Mouse (Mus musculus) cerebellum, postnatal 14 days (tissue): ENCODE data around the gene Diaph3.

Experiments used
- DNase-seq, 2 experiments: peaks; one replicate each; pipeline ENCODE4 v3.0.0; 2021; ENCODE audit warnings: mixed read lengths in 2 of 2

Gene Diaph3

DNA sequence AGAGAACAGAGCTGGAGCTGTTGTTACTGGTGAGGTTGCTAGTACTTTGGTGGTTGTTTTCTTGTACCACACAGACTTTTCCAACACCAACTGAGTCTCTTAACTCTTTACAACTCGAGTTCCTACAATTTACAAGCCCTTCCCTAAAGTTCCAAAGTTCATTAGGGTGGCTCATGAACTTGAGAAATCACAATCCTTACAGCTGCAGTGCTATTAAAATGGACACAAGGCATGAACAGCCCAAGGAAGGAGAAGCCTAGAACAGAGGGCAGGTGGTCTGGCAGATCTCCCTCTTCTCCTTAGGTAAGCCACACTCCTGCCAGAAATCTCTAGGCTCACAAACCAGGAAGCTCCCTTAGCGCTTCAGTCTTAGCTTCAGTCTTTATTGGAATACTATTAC, 303.4 kb downstream of the Diaph3 start:
- peak in 1 of 2 experiments; percentile 22 for DNase-seq

DNA sequence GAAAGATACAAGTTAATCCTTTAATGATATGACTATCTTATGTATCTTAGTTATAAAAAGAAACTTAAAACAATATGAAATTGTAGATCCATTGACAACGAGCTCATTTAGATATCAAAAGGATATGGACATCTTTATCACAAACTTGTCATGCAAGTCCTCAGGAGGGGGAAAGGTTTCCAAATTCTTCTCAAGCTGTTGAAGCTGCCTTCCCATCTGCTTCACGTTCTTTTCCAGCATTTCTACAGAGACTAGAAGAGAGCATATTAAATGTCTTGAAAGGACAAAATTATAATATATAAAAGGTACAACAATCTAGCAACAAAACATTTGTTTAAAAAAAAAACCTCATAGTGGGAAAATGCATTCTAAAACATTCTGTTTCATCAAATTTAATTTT, 306.2 kb downstream of the Diaph3 start:
- peak; percentile 17 to 40 for DNase-seq

DNA sequence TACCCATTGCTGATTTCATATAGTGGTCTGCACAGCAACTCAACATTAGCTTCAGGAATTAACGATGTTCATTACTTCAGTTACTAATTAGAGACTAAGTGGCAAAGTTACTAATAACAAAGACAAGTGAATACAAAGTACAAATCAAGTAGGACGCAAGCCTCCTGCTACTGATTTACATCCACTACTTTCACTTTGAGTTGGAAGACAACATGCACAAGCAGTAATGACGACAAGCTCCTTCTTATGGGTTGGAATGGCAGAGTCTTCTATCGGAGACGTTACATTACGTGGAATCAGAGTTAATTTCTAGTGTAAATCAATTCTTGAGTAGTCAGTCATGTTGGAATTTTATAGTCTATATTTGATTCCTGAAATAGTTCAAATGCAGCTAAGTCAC, 306.8 kb downstream of the Diaph3 start:
- DNase-seq, result no peak

DNA sequence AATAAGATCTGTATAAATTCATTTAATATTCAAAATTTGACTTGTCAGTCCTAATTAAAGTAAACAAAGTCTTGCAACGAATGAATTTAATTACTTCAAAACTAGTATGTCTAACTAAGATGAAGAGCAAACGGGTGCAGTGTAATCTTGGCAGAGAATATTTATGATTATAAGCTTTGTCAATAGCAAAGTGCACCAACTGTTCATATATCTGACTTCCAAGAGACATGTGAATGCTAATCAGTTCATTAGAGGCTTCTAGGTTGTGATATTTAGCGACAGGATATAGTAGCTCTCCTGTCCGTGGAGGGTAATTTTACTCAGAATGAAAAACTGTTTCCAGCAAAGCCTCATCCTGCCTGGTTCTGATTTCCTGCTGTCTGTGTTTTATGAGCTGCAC, 308.0 kb downstream of the Diaph3 start:
- DNase-seq, result no peak

DNA sequence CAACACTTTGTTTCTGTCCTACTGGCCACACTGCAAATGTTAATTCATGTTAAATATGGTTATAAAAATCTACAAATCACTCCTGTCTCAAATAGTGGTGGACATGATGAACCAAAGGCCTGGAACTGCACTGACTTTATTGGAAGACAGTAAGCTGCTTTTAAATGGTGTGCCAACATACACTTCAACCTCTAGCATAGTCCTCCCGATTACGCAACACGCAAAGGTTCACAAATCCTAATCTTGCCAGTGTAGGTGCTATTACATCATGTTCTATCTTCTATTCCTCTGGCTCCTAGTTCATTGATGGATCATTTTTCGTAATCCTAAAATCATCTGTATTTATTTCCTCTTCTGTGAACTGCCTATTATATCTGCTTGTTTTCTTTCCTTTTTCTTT, 324.8 kb downstream of the Diaph3 start:
- DNase-seq, result no peak

DNA sequence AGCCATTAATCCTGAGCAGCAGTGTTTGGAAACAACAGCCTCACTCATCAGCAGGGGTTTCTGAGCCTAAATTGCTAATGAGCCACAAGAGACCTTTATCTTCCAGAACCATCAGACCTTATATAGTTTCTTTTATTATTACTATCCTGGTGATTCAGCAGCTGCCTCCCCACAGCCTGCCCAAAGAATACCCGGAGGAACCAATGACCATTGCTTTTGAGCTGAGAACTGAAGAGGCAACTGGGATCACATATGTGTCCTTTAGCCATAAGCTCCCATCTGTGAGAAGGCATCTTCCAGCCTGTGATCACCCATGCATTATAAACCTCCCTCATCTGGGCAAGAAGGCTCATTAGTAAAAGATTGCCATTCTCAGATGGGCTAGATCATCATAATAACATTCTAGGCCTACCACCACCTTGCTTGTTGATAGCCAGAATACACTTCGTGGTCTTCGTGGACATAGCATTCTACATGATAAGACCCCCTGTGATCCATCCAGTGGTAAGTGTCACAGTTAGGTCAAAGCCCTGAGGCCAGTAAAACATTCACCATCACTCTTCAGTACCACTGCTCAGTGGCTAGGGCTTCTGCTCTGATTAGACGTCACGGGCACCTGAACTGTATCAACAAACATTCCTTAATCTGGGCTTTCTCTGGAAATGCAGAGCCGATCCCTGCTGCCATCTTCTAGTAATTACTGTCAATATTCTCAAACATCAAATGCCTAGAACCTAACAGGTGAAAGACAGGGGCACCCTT, 352.0 kb downstream of the Diaph3 start:
- DNase-seq, result no peak

DNA sequence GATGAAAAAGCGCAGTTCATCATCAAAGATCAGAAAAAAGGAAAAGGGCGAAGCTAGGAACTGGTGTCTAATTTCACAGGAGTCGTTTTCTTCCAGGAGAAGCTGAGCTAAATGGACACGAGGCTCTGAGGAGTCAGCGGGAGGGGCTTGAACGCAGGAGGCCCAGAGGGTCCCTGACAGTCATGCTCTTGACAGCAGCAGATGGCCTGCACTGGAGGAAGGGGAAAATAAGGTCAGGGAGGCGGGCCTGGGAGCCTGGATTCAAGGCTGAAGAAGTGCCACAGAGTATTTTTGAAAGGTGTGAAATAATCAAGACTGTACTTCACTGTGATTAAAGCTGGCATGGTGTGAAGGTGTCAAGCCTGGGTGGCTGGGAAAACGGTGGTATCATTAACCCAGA, 354.2 kb downstream of the Diaph3 start:
- DNase-seq, result peak; percentile 66 to 76

DNA sequence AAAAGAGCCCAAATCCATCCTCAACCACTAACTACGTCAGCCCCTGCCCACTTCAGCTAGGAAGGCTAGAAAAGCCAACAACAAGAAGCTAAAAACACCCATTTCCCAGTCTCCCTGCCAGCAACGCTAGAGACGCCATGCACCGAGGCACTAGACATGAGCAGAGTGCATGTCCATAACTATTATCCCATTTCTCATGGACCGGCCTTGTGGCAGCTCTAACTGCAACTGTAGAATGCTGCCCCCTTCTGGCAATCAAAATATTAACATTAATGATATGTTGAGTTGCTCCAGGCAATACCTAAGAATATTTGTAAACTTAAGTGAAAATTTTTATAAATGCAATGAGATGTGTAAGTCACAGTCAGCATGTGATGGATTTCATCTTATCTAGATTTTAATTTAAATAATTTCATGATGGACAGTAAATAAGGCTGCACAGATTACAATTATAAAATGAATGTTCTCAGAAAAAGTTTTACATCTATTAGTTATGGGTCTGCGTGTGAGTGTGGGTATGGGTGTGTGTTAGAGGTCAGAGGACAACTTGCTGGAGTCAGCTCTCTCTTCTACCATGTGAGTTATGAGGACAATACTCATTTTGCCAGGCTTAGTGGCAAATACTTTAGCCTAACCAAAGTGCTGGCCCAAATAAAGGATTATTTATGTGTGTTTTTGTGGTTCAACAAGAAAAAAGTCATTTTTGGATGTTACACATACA, 359.3 kb downstream of the Diaph3 start:
- DNase-seq, result peak; percentile 72 to 76

DNA sequence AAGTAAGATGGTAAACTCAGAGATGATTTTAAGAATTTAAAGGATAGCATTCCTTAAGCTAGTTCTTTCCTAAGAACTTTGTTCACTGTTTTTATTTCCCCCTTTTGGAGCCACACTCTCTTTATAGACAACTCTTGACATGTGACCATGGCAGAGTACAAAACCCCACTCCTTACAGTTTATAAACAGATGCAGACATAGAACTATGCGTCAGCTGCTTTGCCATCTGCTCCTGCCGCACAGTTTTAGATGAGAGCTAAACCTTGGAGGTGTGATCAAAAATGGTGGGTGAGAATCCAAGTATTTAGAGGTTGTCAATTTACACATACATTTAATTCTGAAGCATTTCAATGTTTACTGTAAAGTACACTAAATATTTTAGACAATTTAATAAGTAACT, 367.7 kb downstream of the Diaph3 start:
- no peak for DNase-seq

DNA sequence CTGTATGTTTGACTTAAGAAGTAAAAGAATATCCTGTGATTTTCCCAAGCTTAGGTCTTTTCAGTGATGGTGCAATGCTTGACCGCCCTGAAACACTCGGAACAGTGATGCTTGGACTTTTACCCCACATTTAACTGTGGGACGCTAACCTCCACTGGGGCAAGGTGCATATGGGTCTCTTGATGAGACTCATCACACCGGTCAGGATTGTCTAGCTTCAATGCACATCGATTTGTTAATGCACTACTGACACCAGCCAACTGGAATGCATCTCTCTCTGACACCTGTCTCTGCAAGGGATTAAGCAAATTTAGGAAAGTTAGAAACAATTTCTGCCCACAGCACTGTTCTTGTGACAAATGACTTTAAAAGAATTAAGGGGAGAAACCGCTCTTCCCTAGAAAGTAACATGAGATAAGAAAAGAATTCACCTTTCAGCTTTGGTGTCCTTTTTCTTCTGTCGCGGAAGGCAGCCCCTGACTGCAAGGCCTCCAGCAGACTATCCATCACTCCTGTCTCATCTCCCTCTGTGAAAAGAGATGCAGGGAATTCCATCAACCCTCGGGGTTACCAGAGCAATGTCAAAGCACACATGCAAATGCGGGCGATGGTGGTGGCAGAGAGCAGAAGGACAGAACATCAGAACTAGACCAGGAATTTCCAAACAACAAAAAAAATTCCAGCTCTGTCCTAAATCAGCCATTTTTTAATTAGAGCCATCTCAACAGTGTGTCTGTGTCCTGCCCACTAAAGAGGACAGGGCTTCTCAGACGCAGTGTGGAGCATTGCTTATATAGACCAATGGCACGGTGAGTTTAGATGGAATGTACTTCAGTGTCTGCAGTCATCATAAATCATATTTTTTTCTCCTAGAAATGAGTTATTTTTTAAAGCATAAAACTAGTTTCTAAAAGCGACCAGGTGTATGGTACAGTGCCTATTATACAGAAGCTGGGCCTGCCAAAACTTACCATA, 368.6 kb downstream of the Diaph3 start:
- no peak for DNase-seq

DNA sequence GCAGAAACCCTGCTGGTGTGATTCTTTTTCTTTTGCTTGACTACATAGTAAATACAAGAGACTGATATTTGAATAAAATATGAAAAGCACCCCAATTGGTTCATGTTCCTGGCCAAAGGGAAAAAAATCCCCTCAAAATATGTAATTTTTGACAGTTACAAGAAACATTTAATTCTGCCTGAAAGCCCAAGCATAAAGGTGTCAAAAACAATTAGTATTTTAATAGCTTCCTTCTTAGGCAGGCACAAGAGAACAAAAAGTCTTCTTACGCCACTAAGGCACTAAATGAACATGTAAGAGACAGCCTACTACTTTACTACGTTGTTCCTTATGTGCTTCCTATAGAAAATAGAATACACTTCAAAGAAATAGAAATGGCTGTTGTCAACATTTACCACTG, 376.7 kb downstream of the Diaph3 start:
- no peak for DNase-seq

DNA sequence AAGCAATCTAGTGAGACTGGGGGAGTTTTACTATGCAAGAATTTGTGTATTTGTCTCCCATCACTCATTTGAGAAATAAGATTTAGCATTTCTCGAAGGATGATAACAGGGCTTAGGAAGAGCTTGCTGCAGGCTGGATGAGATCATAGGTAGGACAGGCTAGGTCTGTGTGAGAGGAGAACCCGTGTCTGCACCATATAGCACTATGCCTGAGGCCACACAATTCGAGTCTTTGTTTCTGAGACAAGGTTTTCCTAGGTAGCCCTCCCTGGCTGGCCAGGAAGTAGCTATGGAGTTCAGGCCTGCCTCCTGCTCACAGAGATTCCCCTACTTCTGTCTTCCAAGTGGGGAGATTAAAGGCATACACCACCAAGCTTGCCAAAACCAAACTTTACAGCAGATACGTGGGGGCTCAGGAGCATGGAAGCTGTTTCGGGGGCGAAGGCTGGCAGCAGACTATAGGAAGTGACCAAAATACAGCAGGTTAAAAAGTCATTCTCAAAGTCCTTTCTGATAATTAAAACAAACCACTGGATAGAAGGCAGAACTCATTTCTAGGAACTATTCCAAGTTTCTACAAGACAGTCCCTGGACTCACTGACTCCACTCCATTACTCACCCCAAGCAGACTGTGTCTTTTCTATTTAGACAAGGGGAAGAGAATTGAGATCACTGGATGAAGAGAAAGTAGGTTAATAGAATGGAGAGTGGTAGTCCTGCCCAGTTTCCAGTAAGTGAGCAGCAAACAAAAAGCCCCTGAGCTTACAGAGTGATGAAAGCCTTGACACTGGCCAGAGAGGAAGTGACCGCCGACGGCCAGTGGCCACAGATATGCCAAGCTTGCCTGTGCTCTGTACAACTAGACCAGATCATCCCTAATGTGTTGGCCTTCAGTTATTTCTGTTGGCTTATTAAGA, 383.2 kb downstream of the Diaph3 start:
- DNase-seq, result no peak

DNA sequence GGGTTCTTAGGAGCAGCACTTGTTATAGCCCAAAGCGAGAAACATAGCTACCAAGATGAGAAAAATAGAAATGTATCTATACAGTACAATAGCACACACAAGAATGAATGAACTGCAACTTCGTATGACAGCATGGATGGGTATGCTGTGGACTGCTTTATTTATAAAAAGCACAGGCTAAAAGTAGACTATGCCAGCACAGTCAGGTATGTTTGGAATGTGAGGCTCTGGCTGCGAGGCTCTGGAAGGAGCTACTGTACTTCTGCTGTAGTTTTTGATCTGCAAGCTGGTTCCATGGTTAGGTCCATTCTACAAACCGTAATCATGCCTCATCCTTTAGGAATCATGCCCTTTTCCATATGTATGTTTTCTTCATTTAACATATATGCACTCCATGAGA, 383.9 kb downstream of the Diaph3 start:
- DNase-seq, result no peak

DNA sequence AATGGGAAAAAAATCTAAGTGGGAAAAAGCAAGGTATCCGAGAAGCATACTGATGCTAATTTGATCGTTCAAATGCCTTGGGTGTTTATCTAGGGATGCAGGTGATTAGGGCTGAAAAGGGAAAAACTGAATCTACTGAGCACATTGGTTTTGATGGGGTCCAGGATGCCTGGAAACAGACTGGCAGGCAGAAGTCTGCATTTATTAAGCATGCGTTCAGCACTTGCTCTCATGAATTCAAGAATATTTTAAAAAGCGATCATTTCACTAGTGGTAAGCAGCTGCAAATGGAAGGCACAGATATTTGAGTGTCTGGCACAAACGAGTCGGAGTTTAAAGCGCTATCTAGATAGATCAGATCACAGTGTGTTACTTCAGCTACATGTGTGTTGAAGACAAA, 390.7 kb downstream of the Diaph3 start:
- DNase-seq, result no peak

DNA sequence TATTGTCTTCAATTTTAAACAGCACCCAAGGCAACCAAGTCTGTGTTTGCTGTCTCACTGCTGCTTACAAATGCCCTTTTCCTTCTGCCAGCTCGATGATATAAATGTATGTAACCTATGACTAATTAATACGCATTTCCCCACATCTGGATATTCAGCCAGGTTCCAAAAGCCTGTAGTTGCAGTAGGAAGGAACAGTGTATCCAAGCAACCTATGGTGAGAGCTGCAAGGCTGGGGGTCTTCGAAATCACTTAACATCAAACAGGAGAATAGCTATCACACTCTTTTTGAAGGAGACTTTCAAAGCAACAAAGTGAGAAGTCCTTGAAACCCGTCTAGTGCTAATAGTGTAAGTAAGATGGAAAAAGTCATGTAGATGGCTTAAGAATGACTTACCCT, 391.6 kb downstream of the Diaph3 start:
- no peak for DNase-seq

DNA sequence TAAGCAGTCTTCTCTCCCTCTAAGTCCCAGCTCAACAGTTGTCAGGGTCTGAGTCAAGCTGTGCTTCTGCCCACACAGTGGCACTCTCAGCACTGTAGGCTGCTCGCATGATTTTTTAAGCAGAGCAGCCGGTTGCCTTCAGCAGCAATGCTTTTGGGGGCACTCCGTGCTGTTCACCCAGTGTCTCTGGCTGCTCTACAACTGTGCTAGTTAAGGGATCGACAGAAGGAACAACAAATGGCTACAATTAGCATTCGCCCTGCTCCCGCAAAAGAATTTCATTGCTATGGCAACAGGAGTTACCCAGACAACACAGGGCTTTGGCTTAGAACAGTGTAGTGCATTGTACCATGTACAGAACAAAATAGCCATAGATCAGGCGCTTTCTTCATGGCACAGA, 392.2 kb downstream of the Diaph3 start:
- DNase-seq, result peak; percentile 56 to 67

DNA sequence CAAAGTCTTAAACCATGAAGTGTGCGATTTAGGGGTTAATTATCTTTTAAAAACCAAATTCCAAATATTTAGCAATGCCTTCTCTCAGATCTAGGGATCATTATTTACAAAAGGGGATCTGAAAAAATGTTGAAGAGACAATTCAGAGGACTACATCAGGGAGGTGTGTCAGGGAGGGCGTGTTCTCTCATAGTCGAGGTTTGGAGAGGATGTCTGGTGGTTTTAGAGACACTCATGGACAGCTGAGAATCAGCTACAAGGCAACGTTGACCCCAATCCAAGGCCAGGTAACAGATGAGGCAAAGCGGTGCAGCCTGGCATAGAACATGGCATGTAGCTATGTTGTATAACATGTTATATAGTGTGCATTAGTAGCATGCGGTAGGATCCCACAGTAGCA, 396.5 kb downstream of the Diaph3 start:
- no peak for DNase-seq

DNA sequence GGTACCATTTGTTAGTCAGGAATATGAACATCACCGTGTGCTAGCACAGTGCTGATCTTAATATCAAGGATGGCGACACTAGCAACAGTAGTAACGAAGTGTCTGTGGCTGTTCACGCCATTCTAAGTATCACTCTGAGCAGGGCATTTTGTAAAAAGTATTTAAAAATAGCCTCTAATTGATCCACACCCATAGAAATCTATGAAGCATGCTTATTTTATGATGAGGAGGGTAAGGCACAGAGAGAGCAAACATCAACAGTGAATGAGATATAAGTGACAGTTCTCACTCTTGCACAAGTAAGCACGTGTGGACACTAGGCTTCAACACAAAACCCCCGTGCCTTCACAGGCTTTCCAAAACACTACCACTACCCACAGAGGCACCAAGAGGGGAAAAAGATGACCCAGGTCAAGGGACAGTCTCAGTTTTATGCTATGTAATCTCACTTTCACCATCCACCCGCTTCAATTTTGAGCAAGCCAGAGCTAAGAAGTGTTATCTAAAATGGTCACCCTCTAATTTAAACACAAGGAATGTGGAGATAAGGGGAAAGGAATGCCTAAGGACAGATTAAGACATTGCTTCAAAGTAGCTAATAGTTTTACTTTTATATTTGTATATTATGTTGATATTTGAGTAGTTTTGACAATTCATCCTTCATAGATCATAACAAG, 399.0 kb downstream of the Diaph3 start:
- DNase-seq, result no peak

DNA sequence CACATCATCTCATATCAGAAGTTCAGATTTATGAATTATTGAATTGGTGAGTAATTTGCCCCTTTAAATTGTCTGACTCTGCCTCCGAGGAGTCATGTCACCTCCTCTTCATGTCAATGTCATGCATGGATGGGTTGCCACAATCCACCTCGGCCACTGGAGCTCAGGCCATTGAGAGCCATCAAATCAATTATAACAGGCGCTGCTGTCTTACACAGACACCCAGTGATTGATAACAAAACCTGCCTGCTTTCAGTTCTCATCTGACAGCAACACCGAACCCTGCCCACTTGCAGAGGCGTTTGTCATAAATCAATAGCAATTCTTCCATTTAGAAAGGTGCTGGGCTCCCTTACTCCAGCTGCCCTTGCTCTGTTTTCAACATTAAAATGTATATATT, 402.1 kb downstream of the Diaph3 start:
- DNase-seq, result no peak

DNA sequence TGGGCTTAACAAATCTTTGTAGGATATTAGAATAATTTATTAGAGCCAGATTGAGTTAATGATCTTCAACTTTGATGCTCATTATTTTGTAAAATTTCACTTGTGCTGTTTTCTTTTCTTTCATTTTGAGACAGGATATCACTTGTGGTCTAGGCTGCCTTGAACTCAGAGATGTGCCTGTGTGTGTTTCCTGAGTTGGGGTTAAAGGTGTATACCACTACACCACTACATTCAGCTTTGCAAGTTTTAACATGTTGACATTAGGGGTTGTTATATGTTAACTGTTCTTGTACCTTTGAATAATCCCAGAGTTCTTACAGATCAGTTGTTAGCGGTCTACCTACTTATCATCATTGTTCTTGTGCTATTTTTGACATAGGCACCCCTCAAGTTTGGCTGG, 404.4 kb downstream of the Diaph3 start:
- no peak for DNase-seq

DNA sequence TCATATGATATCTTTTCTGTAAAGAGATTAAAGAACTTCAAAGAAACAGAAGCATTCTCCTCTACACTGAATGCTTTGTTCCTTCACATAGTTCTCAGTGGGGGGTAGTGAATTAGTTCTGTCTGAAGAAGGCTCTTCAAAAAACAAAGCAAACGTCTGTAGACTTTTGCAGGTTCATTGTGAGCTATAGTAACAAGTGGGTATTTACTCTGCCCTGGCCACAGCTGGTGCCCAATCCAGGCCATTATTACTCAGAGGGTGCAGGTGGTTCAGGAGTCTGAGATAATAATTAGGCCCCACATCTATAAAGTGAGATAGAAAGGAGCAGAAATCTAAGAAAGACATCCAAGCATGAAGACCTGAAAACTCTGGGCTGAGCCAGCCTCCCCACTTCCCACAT, 409.7 kb downstream of the Diaph3 start:
- DNase-seq, result no peak
